Mouse (Mus musculus) frontal cortex, postnatal 36 days (tissue): ENCODE data around the gene Atp5d.
A peak's percentile ranks its signal among the peaks of the same experiment; 100 is the strongest.

Experiments used
- DNase-seq, 2 experiments: peaks; one replicate each; pipeline ENCODE4 v3.0.0; 2022; ENCODE audit warnings: low spot score in 2 of 2

Atp5d gene

DNA sequence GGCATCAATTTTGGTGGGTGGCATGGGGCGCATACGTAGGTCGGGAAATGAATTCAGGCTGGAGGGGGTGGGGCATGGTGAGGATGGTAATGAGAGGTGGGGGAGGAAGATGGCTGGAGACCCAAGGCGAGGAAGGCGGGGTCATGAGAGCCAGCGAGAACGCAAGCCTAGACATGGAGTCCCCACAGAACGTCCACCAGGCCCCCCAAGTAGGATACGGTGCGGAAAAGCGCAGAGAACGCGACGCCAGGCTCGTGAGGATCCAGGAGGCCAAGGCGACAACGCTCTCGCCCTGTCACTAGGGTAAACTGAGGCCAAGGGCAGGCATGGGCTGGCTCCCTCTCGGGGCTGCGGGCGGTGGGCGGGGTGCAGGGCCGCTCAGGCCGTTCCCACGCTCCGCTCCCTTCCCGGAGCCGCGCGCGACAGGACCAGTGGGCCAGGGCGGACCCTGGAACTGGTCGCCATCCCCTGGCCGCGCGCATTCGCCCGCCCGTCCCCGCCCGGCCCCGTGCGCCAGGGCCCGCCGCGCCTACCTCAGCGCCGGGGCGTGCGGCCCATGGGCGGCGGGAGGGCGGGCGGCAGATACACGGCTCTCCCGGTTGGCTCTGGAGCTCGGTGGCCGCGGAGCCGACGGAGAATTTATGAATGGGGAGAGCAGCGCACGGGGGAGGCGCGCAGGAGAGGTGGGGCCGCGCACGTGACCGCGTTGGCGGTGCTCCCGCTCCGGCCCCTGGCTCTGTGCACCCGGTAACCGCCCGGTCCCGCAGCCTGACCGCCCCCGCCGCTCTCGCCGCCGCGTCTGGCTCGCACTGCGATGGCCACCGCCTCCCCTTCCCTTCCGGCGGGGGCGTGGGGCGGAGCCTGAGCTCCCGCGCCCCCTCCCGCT lies at the start of gene Atp5d:
TSS of gene Atp5d (plus strand) at position 80 of the 886 bp plus-strand sequence.
- DNase-seq: peak; percentile 71 to 79

DNA sequence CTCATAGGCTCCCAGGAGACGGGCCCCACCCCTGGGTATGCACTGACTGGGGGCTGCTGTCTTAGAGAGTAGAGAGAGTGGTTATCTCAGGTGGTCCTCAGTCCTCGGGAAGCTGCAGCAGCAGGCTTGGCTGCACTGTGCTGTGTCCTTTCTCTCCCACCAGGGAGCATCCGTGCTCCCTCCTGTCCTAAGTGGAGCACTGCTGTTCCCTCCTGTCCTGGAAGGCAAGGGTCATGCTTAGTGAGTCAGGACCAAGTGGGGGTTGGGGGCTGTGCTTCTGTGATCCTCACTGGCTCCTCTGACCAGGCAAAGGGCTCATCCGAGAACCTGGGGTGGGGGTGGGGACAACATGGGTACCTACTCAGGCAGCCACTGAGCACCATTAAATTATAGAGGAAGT lies 49.3 kb upstream of the Atp5d start:
- DNase-seq: no peak

DNA sequence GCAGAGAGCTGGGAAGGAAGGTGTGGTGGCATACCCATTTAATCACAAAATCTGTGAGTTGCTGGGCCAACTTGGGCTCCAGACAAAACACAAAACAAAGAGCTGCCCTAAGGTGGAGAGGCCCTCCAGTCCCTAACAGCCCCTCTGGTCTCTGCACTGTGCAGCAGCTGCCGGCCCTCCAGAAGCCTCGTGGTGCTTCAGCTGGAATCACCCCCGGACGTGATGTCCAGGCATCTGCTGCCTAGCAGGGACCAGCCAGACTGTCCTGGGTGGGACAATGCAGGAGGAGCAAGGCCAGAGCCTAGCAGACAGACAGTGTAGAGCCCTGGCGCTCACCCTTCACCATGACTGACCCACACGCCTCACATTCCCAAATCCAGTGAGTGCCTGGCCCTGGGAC lies 46.9 kb upstream of the Atp5d start:
- no peak for DNase-seq

DNA sequence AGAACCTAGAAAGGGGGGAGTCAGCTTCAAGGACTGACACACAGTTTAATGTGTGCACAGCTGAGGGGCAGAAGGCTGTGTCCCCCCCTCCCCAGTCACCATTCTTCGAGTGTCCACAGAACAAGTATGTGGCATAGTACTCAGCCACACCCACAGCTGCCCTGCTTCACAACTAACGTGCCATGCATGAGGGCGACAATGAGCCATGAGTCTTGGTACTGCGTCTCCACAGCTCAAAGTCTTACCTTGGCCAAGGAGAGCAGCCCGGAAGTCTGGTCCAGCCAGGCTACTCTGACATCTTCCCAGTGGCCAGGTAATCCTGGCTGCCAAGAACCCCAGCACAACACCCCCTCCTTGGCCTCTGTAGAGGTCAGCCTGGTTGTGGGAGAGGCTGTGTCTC lies 45.7 kb upstream of the Atp5d start:
- no peak for DNase-seq

DNA sequence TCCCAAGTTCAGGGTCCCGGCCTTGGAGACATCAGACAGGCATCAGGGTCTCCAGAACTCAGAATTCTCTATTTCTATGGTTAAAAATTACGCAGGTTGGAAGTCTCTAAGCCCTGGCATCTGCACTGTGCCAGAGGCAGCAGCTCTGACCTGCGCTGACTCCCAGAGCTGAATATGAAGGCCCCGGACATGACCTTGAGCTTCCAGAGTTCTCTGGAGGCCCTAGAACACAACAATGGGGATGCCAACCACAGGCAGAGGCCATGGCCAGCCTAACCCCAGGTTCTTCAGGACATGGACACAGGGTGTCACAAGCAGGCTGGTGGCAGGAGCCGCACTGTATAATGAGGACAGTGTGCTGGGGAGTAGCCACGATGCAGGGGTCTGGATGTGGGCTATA lies 44.3 kb upstream of the Atp5d start:
- DNase-seq: no peak

DNA sequence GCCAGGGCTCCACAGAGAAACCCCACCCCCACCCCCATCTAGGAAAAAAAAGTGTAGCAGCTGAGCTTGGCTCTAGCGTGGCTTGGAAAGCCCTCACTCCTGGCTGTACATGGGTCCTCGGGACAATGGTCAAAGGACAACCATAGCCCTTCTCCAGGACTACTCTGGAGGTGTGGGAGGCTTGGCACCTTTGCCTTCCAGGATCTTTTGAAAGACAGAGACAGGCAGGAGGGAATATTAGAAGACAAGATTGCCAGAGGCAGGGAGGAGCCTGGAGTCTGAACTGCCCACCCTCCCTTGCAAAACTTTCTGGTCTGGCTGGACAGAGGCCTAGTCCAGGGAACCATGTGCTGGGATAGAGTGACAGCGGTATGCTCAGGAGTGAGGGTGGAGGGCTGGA lies 43.7 kb upstream of the Atp5d start:
- no peak for DNase-seq

DNA sequence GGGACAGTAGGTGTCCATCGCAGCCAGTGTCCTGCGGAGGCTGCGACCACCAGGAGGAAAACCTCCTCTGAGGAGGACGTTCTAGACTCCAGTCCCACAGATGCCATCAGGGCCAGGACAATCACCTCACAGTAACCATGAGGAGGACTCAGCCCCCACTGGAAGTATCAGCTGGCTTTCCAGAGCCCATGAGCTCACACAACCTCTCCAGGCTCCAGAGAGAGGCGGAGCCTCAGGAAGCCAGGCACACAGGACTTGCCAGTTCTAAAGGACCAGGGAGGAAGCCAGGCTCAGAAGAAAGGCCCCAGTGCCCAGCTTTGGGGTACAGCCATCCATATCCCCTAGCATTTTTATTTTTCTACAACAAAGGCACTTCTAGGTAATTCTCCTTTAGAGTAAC lies 42.9 kb upstream of the Atp5d start:
- DNase-seq: no peak

DNA sequence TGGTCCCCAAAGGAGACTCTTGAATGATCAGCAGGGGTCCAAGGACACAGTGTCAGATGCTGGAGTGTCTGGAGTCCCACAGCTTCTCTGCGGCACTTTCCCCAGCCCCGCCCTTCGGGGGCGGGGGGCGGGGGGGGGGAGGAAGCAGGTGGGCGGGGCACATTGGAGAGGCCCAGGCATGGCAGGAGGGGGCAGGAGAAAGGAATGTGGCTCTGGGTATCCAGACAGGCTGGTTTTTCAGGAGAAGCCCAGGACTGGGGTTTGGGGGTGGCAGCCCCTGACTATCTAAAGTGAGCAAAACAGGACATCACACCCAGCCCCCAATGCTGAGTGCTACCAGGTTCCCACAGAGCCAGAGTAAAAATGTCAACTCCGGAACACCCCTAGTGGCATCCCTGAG lies 41.2 kb upstream of the Atp5d start:
- DNase-seq: no peak

DNA sequence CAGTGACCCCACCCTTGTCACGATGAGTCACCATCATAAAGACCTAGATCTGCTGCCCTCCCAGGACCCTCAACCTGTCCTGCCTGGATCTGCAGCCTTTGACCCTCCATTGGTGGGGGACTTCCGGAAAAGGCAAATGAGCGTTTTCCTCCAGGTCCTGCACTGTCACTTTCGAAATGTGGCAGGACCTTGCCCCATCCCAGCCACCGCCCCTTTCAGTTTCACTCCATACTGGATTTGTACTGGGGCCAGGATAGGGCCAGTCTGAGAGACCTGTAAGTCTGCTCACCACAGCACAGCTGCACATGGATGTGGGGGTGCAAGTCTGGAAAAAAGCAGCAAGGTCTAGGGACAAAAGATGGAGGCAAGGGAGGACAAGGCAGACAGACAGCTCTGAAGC lies 39.8 kb upstream of the Atp5d start:
- DNase-seq: no peak

DNA sequence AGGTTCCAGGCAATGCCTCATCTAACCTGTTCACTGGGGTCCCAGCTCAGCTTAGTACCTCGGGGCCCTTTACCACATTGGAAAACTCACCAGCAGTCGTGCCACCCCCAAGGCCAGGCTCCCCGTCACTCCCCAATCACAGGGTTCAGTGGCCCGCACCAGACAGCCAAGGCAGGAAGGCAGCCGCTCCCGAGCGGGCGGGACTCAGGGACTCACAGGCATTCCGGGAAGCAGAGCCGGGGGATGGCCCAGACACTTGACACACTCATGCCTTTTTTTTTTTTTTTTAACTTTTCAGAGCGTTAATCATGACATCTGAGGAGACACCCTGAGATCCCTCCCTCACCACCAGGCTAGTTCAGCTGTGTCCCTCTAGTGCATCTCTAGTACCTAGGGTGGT lies 37.5 kb upstream of the Atp5d start:
- DNase-seq: no peak

DNA sequence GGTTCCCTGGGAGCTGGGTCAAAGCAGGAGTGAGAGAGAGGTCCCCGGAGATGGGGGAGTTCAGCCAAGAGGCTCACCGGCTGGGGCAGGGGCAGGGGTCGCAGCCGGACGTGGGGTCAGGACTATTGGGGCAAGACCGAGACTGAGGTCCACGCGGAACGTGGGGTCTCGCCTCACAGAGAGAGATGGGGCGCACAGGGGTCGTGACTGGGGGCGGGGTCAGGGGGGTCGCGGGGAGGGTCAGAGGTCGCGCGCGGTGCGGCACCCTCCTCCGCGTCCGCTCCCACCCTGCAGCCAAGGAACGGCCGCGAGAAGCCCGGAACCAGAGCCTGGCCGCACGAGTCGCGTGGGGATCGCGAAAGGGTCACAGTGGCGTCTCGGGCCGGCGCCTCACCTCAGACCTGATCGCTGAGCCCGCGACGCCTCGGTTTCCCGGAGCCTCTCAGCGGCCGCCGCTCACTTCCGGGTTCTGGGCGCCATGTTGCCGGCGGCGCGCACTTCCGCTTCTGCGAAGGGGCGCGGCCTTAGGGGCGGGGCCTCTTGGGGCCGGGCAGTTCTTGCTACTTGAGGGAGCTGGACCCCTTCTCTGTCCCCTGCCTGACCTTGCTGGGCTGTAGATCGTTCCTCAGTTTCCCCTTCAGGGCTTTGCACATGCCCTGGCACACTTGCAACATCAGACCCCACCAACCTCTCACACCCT lies 36.1 kb upstream of the Atp5d start:
- DNase-seq: peak; percentile 81

DNA sequence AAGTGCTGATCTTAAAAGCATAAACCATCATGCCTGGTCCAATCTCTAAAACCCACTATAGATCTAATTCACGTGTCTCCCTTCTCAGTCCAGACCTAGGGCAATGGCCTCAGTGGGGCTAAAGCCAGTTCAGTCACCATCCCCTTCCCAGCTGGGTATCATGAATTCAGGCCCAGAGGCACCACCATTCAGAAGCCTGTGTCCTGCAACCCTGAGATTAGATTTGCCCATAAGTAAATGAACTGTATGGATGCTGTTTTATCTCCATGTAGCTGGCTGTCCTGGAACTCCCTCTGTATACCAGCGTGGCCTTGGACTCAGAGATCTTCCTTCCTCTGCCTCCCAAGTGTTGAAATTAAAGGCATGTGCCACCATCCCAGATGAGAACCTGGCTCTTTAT lies 35.4 kb upstream of the Atp5d start:
- no peak for DNase-seq

DNA sequence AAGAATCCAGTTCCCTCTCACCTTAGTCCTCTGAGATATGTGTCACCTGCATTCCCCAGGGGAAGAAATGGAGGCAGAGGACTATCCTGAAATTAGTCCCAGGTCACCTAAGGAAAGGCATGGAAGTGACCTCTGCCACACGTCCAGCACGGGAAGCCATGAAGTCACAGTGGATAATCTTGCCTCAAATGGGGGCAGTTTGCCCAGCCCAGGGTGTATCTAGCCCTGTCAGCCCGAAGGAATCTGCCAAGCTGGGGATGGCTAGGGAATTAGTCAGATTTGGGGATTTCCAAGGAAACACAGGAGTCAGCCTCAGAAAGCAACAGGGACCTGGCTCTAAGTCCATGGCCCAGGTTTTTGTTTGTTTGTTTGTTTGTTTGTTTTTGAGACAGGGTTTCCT lies 34.3 kb upstream of the Atp5d start:
- DNase-seq: no peak

DNA sequence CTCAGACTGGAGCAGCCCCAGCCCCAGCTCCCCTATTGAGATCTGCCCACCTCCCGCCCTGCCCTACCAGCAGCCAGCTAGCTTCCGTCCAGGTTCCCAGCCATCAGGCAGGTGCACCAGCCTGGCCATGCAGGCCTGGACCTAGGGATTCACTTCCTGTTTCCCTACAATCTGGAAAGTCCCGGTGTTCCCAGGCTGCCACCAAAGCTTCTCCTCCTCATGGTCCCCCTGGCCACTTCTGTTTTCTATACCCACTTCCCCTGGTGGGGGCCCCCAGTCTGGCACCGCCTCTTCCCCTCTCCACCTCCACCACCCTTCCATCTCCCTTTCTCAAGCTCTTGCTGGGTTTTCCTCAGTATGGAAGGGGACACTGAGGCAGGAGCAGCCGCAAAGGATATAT lies 33.0 kb upstream of the Atp5d start, which contains the start of gene Sbno2:
TSS of gene Sbno2 (minus strand) at position 112 of the 400 bp plus-strand sequence.
- DNase-seq: no peak

DNA sequence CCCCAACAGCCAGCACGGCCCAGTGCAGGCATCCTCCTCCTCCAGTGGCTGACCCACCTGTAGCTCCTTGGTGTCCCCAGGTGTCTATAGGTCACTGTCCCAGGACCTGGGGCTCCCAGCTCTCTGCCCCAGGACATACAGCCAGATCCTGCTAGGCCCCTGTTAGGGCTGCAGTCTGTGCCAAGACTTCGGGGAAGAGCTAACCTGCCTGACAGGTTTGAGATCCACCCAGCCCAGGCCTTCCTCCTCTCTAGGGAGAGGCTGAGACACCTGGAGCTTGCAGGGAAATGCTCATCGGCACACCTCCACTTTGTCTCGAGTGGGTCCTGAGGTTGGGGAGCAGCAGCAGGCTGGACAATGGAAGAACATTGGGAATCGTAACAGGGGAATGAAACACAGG lies 32.5 kb upstream of the Atp5d start:
- no peak for DNase-seq

DNA sequence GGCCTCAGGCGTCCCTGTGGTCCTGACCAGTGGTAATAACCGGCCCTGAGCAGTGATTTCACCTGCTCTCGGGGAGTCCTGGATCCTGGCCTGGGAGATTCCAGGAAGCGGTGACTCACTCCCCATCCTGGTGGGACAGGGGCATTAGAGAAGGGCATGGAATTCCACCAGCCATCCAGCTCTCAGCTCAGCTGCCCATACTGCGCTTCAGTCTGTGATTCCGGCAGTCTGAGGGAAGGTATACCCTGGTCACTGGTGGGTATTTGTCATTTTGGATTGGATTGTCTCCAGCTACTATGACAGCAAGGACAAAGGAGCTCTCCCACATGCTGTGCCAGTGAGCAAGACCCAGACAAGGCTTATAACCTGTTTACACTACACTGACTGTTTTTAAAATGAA lies 30.8 kb upstream of the Atp5d start:
- no peak for DNase-seq

DNA sequence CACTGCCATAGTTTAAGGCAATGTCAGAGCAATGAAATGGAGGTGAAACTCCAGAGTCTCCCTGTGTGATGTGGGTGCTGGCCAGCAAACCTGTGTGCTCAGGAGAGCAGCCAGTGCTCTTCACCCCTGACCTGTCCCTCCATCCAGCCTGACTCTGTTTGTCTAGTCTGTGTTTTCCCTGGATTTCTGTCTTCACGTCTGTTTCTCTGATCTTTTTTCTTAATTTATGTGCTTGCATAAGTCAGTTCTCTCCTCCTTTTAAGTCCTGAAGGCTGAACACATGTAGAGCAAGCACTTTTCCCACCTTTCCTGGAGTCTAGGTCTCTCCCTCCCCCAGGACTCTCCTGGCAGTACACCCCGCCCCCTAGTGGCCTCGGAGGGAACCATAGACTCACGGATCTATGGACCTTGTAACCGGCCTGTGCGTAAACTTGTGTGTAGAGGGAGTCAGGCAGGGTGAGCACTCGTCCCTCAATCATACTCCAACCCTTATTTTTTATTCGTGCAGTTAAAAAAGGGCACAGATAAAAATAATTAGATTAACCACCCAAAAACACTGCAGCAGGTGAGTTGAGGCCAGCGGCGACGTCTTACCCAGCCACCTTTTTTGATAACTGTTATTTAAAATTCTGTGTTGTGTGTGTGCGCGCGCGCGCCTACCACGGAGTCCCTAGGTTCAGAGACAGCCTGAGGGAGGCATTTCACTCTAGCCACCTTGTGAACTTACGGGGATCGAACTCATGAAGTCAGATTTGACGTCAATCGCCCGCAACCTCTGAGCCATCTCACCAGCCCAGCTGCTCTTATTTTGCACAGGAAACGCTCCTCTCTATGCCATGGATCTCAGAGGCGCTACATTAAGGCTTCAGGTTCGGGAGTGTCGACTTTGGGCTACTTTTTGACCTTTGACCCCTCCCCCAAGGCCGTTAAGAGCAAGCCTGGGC lies 23.8 kb upstream of the Atp5d start:
- peak; percentile 84 to 86 for DNase-seq

DNA sequence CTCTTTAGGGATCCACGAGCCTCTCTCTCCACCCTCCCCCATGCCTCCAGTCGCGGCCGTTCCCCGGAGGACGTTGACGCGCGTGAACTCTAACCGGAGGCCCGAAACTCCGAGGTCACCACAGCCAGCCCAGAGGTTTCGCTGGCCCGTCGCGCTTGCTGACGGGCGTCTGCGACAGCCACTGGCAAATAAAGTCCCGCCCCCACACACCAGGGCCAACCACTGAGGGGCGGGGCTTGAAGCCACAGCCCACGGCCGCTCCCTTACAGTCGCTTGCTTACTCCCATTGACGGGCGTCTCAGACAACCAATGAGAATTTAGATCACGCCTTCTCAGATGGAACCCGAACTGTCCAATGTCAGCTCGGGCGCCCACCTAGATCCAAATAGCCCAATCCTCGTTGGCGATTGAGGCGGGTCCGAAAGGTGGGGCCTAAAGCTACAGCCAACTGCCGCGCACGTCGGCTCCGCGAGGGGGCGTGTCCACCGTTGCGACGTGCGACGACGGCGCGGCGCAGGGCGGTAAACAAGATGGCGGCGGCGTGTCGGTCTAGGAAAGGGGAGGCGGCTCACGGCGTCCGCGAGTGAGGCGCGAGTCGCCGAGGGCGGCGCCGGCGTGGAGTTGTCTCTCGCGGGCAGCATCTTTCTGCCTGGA lies 23.0 kb upstream of the Atp5d start, which contains the start of gene Stk11:
TSS of gene Stk11 (plus strand) at position 514 of the 654 bp plus-strand sequence.
- peak; percentile 98 to 100 for DNase-seq

DNA sequence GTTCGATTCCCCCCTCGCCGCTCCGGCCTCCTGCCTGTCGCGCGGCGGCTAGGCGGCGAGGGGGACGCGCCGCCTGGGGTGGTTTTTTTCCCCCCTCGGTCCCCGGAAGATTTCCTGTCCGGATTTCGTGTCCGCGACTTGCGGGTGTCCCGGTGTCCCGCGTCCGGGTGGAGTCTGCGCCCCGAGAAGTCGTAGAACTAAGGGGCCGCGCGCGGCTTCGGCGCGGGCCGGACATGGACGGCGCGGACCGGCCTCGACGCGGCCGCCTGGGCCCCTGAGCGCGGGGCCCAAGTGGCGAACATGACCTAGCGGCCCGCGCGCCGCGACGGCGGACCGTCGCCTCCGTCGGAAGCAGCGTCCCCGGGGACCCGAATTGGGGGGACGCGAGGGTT lies 22.5 kb upstream of the Atp5d start:
- no peak for DNase-seq

DNA sequence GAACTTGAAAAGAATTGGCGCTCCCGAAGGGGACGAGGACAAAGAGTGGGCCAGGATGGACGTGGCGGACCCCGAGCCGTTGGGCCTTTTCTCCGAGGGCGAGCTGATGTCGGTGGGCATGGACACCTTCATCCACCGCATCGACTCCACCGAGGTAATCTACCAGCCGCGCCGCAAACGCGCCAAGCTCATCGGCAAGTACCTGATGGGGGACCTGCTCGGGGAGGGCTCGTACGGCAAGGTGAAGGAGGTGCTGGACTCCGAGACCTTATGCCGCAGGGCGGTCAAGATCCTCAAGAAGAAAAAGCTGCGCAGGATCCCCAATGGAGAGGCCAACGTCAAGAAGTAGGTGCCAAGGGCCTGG lies 21.9 kb upstream of the Atp5d start:
- DNase-seq: no peak

DNA sequence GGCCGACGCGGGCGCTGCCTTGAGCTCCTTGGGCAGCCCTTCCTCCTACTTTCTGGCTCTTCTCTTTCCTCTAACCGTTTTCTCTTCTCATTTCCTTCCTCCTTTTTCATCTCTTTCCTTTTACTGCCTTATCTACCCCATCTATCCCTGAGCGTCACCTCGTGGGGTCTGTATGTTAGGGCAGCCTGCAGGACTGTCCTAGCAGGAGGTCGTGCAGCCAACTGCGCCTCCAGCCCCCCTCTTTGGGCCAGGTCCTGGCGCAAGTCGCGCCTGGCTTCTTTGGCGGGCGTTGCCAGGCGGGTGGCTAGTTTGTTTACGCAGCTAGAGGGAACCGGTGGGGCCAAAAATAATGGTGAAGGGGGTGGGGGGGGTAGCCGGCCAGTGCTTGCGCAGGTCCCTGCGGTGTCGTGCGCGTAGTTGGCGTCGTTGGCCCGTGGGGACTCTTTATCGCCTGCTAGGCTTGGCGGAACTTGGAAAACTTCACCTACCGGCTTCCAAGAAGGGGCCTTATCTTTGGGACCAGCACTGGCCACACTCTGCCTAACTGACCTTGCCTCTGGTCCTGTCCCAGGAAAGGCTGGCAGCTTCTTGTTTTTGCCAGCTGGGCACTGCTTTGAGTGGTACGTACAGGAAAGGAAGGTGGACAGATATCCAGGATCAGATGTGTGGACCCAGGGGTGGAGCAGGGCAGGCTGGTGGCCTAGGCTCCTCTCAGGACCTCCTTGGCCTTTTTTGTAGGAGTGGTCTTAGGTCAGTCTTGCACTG lies 21.3 kb upstream of the Atp5d start:
- no peak for DNase-seq
